Mouse (Mus musculus): ENCODE data around the gene Rims4. TPM values are rescaled to one million over a fixed set of nuclear protein-coding genes. Genes with fewer than 3 reads are reported as not detected.

Gene Rims4
- polyA plus RNA-seq (2017; shearing (Covaris generic)) = not detected

- no peak for ATAC-seq
Measured at GRCm38 (mm10) chr2:163918317-163919258, at the start of gene Rims4. Gene Rims4, minus strand, starts transcription at chr2:163918683.

GRCm38 (mm10) chr2:163965706-163966105 lies 47.2 kb upstream of the Rims4 start:
- no peak for ATAC-seq

GRCm38 (mm10) chr2:163964606-163965560 lies 46.4 kb upstream of the Rims4 start:
- ATAC-seq = no peak

GRCm38 (mm10) chr2:163953622-163954310 lies 35.3 kb upstream of the Rims4 start:
- no peak for ATAC-seq

GRCm38 (mm10) chr2:163951770-163952169 lies 33.3 kb upstream of the Rims4 start:
- no peak for ATAC-seq

GRCm38 (mm10) chr2:163947976-163948375 lies 29.5 kb upstream of the Rims4 start:
- no peak for ATAC-seq

- no peak for ATAC-seq
Measured at GRCm38 (mm10) chr2:163946221-163946620, 27.7 kb upstream of the Rims4 start.

GRCm38 (mm10) chr2:163944511-163944910 lies 26.0 kb upstream of the Rims4 start:
- no peak for ATAC-seq

GRCm38 (mm10) chr2:163943056-163943455 lies 24.6 kb upstream of the Rims4 start:
- no peak for ATAC-seq

- no peak for ATAC-seq
Measured at GRCm38 (mm10) chr2:163939522-163939921, 21.0 kb upstream of the Rims4 start.

GRCm38 (mm10) chr2:163932151-163932550 lies 13.7 kb upstream of the Rims4 start:
- no peak for ATAC-seq

- no peak for ATAC-seq
Measured at GRCm38 (mm10) chr2:163928464-163929200, 10.1 kb upstream of the Rims4 start.

GRCm38 (mm10) chr2:163925044-163925443 lies 6.6 kb upstream of the Rims4 start:
- no peak for ATAC-seq

- ATAC-seq = no peak
Measured at GRCm38 (mm10) chr2:163924531-163924930, 6.0 kb upstream of the Rims4 start.

GRCm38 (mm10) chr2:163923113-163923512 lies 4.6 kb upstream of the Rims4 start:
- no peak for ATAC-seq

GRCm38 (mm10) chr2:163919581-163919980 lies 1.1 kb upstream of the Rims4 start:
- no peak for ATAC-seq

- ATAC-seq = no peak
Measured at GRCm38 (mm10) chr2:163916703-163917102, 1.8 kb downstream of the Rims4 start.

GRCm38 (mm10) chr2:163915294-163915791 lies 3.1 kb downstream of the Rims4 start:
- ATAC-seq = no peak

GRCm38 (mm10) chr2:163914107-163914506 lies 4.4 kb downstream of the Rims4 start:
- ATAC-seq = no peak

GRCm38 (mm10) chr2:163913704-163914103 lies 4.8 kb downstream of the Rims4 start:
- no peak for ATAC-seq

- no peak for ATAC-seq
Measured at GRCm38 (mm10) chr2:163911826-163912444, 6.5 kb downstream of the Rims4 start.
